Mouse (Mus musculus): Measurements from ENCODE around the gene Trpm4. TPM values are rescaled to one million over a fixed set of nuclear protein-coding genes. Genes with fewer than 3 reads are reported as not detected.

The Trpm4 gene
- polyA plus RNA-seq, 1 experiment from 2014 or later: 5.0 TPM

DNA sequence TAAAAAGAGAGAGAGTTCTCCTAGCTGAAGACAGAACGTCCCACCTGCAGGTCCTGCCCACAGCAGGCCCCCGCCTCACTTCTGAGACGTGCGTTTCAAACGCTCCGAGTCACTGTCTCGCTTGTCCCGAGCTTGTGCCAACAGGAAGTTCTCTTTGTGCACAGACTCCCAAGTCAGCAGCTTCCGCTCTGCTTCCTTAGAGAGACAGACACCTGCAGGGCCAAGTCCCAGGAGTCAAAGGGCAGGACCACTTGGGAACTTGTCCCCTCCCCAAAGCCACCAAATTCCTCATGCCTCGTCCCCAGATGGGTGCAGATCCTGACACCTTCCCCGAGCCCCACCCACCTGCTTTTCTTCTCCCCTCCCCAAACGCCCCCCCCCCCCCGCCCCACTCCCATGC is 28.7 kb downstream of the Trpm4 start:
- no peaks in the 10 kb centered on the region for H3K36me3 ChIP-seq (ENCODE audit: poor library complexity, severe bottlenecking)
- H3K4me1 ChIP-seq: peaks cover 32% of the 10 kb centered on the region
- no peak overlapping the region for H3K27ac ChIP-seq
- no peaks in the 10 kb centered on the region for H3K9me3 ChIP-seq (replicated peaks)
- H3K4me2 ChIP-seq: peak overlapping the region; percentile 51
- WGBS: 9% methylated on average over 11 of the region's 13 CpGs
- peak overlapping the region; percentile 20 for H3K4me3 ChIP-seq
- no peak for ATAC-seq
- peak overlapping the region; percentile 37 for H3K9ac ChIP-seq
- H3K27me3 ChIP-seq: peaks cover 7% of the 10 kb centered on the region

DNA sequence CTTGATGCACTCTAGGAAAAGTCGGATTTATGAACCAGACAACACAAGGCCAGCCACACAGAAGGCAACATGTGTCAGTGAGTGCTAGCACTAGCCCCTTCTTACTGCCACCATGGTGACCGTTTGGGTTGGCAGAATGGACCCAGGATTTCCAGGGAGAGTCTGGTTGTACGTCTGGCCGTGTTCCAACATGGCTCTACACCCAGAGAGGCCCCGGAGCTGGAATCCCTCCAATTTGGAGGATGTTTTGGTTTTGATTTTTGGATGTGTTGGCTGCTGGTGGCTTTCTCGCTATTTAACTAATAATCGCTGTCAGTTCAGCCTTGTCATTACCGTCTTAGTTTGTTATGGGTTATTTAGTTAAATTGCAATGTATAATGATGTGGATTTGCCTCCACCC is 31.0 kb downstream of the Trpm4 start:
- no peak overlapping the region for H3K4me3 ChIP-seq
- peaks cover 7% of the 10 kb centered on the region for H3K27me3 ChIP-seq
- H3K4me2 ChIP-seq: no peak overlapping the region
- no peaks in the 10 kb centered on the region for H3K9me3 ChIP-seq (replicated peaks)
- no peak for ATAC-seq
- WGBS: 48% methylated on average over 8 of the region's 8 CpGs
- H3K9ac ChIP-seq: no peak overlapping the region
- H3K36me3 ChIP-seq (ENCODE audit: poor library complexity, severe bottlenecking): no peaks in the 10 kb centered on the region
- H3K4me1 ChIP-seq: peaks cover 23% of the 10 kb centered on the region
- H3K27ac ChIP-seq: no peak overlapping the region

DNA sequence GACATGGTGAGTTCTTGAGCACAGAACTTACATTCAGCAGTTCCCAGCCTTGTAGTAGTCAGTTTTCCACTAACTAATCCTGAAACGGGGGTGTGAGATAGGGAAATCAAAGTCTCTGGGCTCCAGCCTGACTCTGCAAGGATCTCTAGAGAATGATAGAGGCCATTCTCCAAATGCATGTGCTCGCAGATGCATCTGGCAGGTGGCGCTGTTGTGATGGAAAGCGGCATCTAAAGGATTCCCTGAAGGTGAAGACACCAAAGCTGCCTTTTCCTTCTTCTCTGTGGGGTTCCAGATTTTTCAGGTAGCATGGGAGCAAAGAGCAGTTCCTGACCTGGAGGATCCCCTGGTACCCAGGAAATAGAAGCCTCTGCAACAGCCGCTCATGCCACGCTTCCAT is 33.3 kb downstream of the Trpm4 start:
- ATAC-seq: no peak
- Histone ChIP-seq H3K4me1 (peaks cover 20% of the 10 kb centered on the region), H3K4me2 (no peak overlapping the region), H3K27ac (no peak overlapping the region), H3K4me3 (no peak overlapping the region), H3K36me3 (ENCODE audit: poor library complexity, severe bottlenecking) (no peaks in the 10 kb centered on the region), H3K27me3 (peaks cover 7% of the 10 kb centered on the region), H3K9ac (no peak overlapping the region), H3K9me3 (replicated peaks) (no peaks in the 10 kb centered on the region)
- 14% methylated on average over 6 of the region's 6 CpGs for WGBS

DNA sequence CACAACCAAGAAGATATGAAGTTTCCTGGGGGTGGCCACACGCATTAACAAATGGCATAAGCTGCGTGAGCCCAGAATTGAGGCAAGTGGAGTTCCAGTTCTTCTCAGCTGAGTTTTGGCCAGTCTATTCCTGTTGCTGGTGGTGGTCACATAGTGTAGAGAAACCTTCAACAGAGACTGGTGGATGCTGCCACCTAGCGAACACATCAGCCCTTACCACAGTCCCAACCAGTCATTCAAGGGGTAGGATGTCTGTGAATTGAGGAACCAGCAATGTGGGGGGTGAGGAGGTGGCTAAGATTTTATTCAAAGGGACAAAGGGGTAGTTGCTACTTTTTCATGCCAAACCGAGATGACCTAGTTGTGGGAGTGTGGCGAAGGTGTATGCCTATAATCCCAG is 33.8 kb downstream of the Trpm4 start:
- Histone ChIP-seq H3K9me3 (replicated peaks) (no peaks in the 10 kb centered on the region), H3K4me3 (no peak overlapping the region), H3K27ac (no peak overlapping the region), H3K27me3 (peaks cover 7% of the 10 kb centered on the region), H3K4me1 (peaks cover 14% of the 10 kb centered on the region), H3K9ac (no peak overlapping the region), H3K4me2 (no peak overlapping the region), H3K36me3 (ENCODE audit: poor library complexity, severe bottlenecking) (no peaks in the 10 kb centered on the region)
- 10% methylated on average over 5 of the region's 5 CpGs for WGBS
- ATAC-seq: peak; percentile 91

DNA sequence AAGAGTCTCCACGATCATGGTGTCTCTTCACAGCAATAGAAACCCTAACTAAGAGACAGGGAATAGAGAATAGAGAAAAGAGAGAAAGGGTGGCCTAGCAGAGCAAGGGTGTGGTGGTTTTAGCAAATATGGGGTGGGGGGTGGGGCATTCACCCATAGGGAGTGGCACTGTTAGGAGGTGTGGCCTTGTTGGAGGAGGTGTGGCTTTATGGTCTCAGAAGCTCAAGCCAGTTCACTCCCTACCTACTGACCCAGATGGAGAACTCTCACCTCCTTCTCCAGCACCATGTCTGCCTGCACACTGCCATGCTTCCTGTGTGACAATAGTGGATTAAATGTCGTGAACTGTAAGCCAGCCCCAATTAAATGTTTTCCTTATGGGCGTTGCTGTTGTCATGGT is 36.0 kb downstream of the Trpm4 start:
- no peak overlapping the region for H3K27ac ChIP-seq
- no peak overlapping the region for H3K9ac ChIP-seq
- H3K4me1 ChIP-seq: peaks cover 2% of the 10 kb centered on the region
- H3K4me3 ChIP-seq: no peak overlapping the region
- no peaks in the 10 kb centered on the region for H3K36me3 ChIP-seq (ENCODE audit: poor library complexity, severe bottlenecking)
- peaks cover 20% of the 10 kb centered on the region for H3K27me3 ChIP-seq
- H3K9me3 ChIP-seq (replicated peaks): no peaks in the 10 kb centered on the region
- H3K4me2 ChIP-seq: no peak overlapping the region
- 60% methylated on average over 3 of the region's 3 CpGs for WGBS
- ATAC-seq: no peak

DNA sequence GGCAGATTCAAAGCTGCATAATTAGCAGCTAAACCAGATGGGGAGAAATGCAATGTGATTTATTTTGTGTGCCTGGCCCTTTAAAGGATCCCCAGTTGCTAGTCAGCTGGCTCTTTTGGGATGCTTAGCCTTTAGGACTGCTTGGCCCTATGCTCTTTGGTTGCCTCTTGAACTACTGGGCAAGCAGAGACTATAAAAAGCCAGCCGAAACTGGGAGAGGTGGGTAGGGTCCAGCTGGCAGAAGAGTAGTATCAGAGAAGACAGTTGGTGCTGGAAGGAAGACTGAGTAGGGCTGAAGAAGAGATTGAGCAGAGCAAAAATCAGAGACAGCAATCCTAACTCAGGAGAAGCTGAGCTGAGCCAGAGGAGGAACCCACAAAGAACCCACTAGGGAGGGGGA is 37.0 kb downstream of the Trpm4 start:
- Histone ChIP-seq H3K4me1 (no peaks in the 10 kb centered on the region), H3K4me3 (no peak overlapping the region), H3K9ac (no peak overlapping the region), H3K36me3 (ENCODE audit: poor library complexity, severe bottlenecking) (no peaks in the 10 kb centered on the region), H3K9me3 (replicated peaks) (no peaks in the 10 kb centered on the region), H3K27me3 (peaks cover 20% of the 10 kb centered on the region), H3K4me2 (no peak overlapping the region), H3K27ac (no peak overlapping the region)
- WGBS: 81% methylated on average over 1 of the region's 1 CpGs
- ATAC-seq: no peak

DNA sequence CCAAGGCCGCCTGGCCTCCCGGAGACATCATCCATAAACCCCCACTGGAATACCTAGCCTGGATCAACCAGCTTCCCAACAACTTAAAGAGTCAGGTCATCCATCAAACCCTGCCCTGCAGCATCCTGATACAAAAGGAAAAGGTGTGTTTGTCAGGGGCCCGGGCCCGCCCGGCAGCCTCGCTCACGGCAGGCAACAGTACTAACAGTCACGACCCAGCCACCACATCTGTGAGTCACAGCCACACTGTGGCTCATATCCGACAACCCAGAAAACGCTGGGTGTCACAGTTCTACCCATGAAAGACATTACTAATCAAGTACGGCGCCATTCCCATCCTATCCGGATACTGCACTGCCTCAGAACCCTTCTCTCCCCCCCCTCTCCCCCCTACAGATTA is 47.1 kb downstream of the Trpm4 start:
- Histone ChIP-seq H3K9me3 (replicated peaks) (no peaks in the 10 kb centered on the region), H3K4me2 (no peak overlapping the region), H3K36me3 (ENCODE audit: poor library complexity, severe bottlenecking) (no peaks in the 10 kb centered on the region), H3K4me1 (no peaks in the 10 kb centered on the region), H3K27me3 (no peaks in the 10 kb centered on the region), H3K4me3 (no peak overlapping the region), H3K27ac (no peak overlapping the region), H3K9ac (no peak overlapping the region)
- no peak for ATAC-seq
- WGBS: 88% methylated on average over 13 of the region's 13 CpGs

DNA sequence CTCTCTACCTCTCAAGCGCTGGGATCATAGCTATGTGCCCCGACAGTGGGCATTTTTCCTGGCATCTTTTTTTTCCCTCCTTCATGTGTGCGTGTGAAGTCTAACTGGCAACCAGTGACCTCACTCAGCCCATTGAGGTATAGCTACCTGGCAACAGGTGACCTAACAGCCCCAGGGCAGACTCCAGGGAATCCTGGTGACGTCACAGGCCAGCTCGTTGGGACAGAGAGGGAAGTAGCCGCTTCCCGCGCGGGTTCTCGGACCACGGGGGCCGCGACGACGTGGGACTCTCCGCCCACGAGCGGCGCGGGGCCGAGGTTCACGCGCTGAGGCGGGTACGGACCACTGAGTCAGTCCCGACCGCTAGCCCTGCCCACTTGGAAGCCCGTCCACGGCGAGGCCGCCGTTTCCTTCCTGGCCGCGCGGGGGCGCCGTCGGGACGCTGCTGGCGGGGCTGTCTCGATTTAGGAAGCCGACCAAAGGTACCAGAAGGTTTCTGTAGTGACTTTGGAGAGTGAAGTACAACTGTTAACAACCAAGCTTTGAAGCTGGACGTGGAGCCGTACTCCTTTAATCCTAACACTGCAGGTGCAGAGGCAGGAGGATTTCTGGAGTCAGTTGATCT is 56.3 kb downstream of the Trpm4 start, which contains the start of gene Slc6a21:
Gene Slc6a21 (plus strand): TSS at position 378 of the 625 bp plus-strand sequence.
- peaks cover 3% of the 10 kb centered on the region; the same call in 1 of the 2 replicates for H3K27me3 ChIP-seq
- H3K9ac ChIP-seq: 0 out of 2 replicates have a peak within 1 kb of the TSS, but pooled peaks have one; percentile 28

DNA sequence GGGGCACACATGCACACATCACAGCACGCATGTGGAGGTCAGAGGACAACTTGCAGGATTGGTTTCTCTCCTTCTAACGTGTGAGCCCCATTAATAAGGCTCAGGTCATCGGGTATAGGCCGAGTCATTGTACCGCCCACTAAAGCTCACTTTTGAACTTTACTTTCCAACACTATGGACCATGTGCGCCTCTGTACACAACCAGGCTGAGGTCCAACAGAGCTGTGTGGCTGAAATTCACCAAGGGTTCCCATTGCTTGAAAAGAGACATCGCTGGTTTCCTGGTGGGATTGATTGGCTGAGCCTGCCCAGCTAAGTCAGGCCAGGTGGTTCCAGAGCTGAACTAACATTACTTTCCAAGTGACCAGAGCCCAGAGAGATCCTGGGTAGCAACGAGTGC is 59.9 kb downstream of the Trpm4 start:
- Histone ChIP-seq H3K27ac (peak overlapping the region; percentile 57), H3K4me2 (no peak overlapping the region), H3K9me3 (replicated peaks) (no peaks in the 10 kb centered on the region), H3K27me3 (peaks cover 3% of the 10 kb centered on the region; the same call in 1 of the 2 replicates), H3K36me3 (ENCODE audit: poor library complexity, severe bottlenecking) (no peaks in the 10 kb centered on the region), H3K4me3 (no peak overlapping the region), H3K4me1 (peaks cover 18% of the 10 kb centered on the region), H3K9ac (no peak overlapping the region)
- ATAC-seq: no peak
- 90% methylated on average over 8 of the region's 8 CpGs for WGBS

More for the DNA sequence above, 56.3 kb downstream of the Trpm4 start, which contains the start of gene Slc6a21:
- H3K4me2 ChIP-seq: peak within 1 kb of the TSS; percentile 58
- ATAC-seq: no peak
- WGBS: 8% methylated on average over 44 of the region's 44 CpGs
- no peaks in the 10 kb centered on the region for H3K36me3 ChIP-seq (ENCODE audit: poor library complexity, severe bottlenecking)
- no peak within 1 kb of the TSS for H3K27ac ChIP-seq
- H3K4me1 ChIP-seq: peaks cover 15% of the 10 kb centered on the region
- no peaks in the 10 kb centered on the region for H3K9me3 ChIP-seq (replicated peaks)
- H3K4me3 ChIP-seq: peak within 1 kb of the TSS; percentile 34

DNA sequence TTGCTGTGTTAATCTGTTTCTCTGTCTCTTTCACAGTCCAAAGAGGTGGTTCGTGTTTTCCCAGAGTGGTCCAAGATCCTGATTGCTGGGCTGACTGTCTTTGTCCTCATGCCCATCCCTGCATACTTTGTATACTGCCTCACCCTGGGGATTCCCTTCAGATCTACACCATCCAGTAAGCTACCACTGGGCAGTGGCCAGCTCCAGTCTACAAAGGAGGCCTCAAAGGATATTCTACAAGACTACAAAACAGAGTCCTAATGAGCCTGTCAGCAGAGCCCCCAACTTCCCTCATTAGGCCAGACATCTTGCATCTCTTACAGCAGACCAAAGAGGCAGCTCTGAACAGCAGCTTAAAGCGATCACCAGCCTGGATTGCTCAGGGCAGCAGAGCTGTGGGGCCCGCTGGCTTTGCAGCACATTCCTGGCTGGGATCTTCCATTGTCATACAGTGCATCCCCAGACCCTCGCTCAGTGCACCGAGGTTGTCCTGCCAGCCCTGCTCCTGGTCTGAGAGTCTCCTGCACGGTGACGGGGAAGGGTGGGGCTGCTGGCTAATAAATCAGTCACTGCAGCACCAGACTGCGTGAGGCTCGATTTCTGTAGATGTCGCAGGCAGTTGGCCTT is 60.7 kb downstream of the Trpm4 start:
- 35% methylated on average over 10 of the region's 10 CpGs for WGBS
- Histone ChIP-seq H3K27ac (peak overlapping the region; percentile 57), H3K4me1 (peaks cover 18% of the 10 kb centered on the region), H3K4me3 (no peak overlapping the region), H3K4me2 (no peak overlapping the region), H3K27me3 (peaks cover 4% of the 10 kb centered on the region; the same call in 1 of the 2 replicates), H3K9ac (no peak overlapping the region), H3K9me3 (replicated peaks) (no peaks in the 10 kb centered on the region), H3K36me3 (ENCODE audit: poor library complexity, severe bottlenecking) (no peaks in the 10 kb centered on the region)
- no peak; the same call in 1 of the 2 replicates for ATAC-seq

DNA sequence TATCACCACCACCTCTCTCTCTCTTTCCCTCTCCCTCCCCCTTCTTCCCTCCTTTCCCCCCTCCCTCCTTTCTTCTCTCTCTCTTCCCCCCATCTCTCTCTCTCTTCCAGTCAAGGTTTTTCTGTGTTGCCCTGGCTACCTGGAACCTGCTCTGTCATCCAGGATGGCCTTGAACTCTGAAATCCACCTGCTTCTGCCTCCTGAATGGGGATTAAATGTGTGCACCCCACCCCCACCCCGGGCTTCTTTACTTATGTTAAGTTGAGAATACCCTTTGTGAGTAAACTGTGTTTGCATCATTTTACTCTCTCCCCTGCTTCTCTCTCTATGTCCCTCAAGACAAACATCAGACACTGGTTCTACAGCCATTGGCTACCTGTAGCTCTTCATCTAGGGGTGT is 68.1 kb downstream of the Trpm4 start:
- Histone ChIP-seq H3K4me2 (no peak overlapping the region), H3K36me3 (ENCODE audit: poor library complexity, severe bottlenecking) (no peaks in the 10 kb centered on the region), H3K27ac (no peak overlapping the region), H3K4me3 (no peak overlapping the region), H3K27me3 (peaks cover 4% of the 10 kb centered on the region; the same call in 1 of the 2 replicates), H3K4me1 (peaks cover 12% of the 10 kb centered on the region; the same call in 1 of the 2 replicates), H3K9me3 (replicated peaks) (no peaks in the 10 kb centered on the region), H3K9ac (no peak overlapping the region)
- ATAC-seq: no peak
- WGBS: 88% methylated on average over 1 of the region's 1 CpGs

DNA sequence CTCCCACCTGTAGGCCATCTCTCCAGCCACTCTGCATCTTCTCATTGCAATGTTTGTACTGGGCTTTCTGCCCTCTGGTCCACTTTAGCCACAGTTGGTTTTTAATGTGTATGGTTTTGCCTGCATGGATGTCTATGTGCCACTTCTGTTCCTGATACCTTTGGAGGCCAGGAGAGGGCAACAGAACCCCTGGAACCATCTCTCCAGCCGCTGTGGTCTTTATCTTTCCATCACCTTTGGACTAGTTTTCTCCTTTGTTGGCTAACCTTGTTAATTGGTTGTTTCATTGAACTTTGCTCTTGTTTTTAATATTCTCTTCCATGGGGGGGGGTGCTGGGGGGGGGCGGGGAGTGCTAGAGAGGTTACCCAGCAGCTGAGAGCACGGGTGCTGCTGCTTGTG is 69.2 kb downstream of the Trpm4 start:
- WGBS: 70% methylated on average over 3 of the region's 3 CpGs

More for the DNA sequence above, 69.2 kb downstream of the Trpm4 start:
- ATAC-seq: no peak
- no peak overlapping the region for H3K9ac ChIP-seq
- H3K9me3 ChIP-seq (replicated peaks): no peaks in the 10 kb centered on the region
- peaks cover 5% of the 10 kb centered on the region; the same call in 1 of the 2 replicates for H3K27me3 ChIP-seq
- no peak overlapping the region for H3K4me2 ChIP-seq
- no peaks in the 10 kb centered on the region for H3K36me3 ChIP-seq (ENCODE audit: poor library complexity, severe bottlenecking)
- no peak overlapping the region for H3K27ac ChIP-seq
- peaks cover 12% of the 10 kb centered on the region; the same call in 1 of the 2 replicates for H3K4me1 ChIP-seq
- H3K4me3 ChIP-seq: no peak overlapping the region

All from forebrain, embryonic 13.5 days (tissue).